Mouse (Mus musculus): ENCODE measurements around the gene 4933405O20Rik.

Gene 4933405O20Rik
- long read RNA-seq, experiment 1: 0 reads
- long read RNA-seq, experiment 2: 0 reads

DNA sequence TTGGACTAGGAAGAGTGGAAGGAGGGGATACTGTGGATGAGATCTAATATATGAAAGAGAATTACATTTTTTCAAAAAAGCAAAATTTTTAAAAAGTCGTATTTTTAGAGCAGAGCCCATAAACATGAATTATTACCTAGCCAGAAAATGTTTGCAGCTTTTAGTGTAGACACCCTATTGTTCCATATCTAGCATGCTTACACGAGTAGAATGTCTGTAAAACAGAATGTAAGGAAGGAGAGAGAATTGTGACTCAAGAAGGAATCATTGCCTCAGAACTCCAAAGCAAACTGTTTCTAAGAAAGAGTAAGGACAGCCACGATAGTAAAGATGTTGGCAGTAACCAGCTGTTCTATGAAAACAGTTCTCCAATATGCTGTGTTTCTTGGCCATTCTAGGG is at the start of gene 4933405O20Rik:
Gene 4933405O20Rik (plus strand): TSS at position 301 of the 400 bp plus-strand sequence.
- intact Hi-C loops (cut with DNase I): no loop called here

DNA sequence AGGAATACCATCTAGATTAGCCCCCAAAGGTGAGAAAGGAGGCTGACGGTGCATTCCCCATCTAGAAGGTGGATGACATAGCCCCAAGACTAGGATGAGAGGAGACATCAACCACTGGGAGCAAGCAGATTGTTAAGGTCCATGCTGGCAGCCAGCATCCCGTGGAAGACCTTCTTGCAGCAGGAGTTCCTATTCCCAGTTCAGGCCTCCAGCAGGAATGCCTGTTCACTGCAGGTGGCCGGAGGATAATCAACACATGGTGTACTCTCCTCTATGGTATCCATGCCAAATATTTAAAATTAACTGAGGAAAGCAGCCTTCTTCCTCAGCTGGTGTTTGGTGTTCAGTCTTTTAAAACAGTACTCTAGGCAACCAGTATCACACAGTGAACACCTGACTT is 49.4 kb upstream of the 4933405O20Rik start:
- intact Hi-C loops (cut with DNase I): no loop called here

DNA sequence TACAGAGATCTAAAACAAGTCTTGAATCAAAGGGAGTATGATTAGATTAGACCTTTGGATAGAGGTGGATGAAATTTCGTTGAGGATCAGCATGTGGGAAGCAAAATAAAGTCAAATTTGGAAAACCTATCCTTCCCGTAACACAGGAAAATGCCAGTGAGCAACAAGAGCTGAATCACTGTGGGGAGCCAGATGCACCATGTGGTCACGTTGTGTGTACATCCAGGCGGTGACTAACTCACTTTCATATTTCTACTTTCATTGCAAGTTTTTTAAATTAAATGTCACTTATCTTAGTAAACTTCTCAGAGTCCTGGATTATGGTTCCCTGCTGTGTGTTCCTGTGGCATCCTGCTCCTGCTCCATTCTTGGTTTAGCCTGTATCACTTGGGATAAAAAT is 47.6 kb upstream of the 4933405O20Rik start:
- intact Hi-C loops (cut with DNase I): no loop called here

DNA sequence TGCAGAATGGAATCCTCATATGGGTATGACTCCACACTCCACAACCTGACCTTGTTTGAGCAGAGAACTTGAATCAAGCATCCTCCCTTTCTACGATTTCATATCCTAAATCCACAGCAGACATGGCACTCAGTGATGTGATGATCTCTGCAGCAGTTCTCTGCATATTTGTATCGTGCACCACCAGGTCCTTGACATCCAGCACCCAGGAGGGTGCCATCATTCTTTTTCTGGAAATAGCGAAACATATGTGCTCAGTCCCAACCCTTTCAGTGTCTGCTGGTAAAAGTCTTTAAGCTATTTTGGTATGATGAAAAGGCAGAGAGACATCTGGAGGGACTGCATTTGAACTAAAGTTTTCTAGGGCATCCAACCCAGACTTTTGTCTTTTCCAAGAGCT is 36.3 kb upstream of the 4933405O20Rik start:
- intact Hi-C loops (cut with DNase I): no loop called here

DNA sequence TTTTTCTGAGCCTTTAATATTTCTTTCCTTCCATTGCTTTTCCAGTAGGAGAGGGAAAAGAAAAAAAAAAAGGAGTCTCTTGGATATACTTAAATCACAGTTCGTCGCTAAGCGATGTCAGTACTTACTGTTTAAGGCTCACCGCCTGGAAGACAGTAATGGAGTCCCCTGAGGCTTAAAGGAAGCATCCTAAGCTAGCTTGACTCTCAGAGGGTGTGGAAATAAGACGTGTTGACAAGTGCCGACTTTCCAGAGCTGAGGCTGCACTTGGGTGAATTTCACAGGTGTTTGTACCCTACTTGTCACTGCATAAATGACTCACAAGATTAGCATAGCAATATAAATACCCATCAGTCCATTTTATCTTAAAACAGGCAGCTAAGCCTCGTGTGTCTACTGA is 25.1 kb upstream of the 4933405O20Rik start:
- intact Hi-C loops (cut with DNase I): no loop called here

DNA sequence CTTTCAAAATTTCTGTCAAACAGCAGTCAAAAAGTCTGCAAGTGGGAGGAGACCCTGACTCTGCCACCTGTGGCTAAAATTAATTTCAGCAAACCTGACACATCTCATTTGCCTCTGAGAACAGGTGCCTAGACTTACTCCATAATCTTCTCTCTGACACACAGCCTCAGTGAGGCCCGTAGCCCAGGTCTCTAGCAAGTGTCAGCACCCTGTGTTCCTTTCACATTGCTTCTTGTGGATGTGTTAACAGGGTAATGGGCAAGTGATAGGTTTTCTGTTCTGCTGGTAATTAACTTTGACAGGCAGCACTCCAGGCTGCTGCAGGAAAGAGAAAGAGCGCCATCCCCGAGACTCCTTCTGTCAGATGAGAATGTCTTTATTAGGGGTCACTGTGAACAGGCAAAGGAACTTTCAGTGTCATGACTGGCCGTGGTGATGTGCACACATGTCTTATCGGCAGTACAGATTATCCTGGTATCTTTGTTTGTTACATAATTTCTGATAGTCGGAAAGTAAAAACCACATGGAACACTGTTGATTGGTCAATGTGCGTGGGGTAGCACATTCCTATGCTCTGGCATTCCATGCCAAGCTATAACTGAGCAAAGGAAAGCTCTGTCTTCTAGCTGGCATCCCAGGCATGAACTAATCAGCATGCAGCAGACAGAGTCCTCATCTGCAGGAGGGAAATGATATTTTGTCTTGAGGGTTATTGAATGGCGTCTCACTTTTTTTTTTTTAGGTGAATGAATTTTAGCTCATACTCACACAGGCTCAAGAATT is 10.2 kb upstream of the 4933405O20Rik start:
- intact Hi-C loops (cut with DNase I): no loop called here

DNA sequence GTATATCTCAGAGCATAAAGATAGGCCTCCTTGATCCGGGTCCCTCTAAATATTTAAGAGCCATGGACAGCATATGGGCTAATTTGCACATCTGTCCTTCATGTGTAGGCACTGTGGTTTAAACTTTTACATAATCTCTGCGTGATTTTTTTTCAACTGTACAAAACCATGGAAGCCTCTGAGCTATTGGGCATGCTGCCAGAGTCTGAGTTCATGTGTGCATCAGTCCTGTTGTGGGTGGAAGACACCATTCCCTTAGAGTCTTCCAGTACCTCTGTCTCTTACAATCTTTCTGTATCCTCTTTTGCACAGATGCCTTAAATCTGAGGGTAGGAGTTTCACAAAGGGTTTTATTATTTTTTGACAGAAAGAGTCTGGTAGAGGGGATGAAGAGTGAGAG is 15.1 kb downstream of the 4933405O20Rik start:
- intact Hi-C loops (cut with DNase I): no loop called here

DNA sequence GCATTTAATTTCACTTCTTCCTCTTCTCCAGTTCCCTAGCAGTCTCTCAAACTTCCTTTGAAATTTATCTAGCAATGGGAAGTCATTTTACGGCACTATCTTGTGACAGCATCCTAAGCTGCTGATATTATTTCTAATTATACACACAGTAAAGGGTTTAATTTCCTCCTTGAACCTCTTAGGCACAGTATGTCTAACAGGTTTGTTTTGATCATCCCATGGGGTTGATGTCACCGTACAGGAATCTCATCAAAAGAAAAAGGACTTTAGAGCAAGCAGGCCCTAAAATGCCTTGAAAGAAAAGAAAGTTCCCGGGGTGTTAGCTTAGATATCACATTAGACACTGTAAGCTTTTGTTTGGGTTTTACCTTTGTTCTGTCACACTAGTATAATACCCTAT is 30.2 kb downstream of the 4933405O20Rik start:
- intact Hi-C loops (cut with DNase I): no loop called here

DNA sequence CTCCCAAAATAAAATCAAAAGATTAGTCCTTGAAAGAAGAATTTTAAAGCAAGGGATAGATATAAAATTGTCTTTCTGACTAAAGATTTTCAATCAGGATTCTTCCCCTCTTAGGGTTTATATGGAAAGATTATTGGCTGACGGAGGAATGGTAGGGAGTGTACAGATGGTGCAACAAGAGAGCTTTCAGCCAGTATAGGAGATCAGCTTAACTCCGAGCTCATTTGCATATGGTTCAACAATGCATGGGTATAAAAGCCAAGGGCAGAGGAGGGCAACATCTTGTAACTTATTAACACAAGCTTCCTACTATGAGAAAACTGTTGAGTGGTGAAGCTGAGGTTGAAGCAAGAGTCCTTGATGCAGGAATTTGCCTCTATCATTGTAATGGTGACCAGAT is 34.2 kb downstream of the 4933405O20Rik start:
- intact Hi-C loops (cut with DNase I): no loop called here

All from adrenal gland (tissue).